Mouse (Mus musculus): ENCODE results near the gene Tnfsf14.

Gene Tnfsf14

GRCm38 (mm10) chr17:57198252-57198651, 4.3 kb upstream of the Tnfsf14 start:
- no peak for DNase-seq

GRCm38 (mm10) chr17:57195326-57196010, 1.5 kb upstream of the Tnfsf14 start:
- no peak for DNase-seq

- no peak for DNase-seq
These were observed 794 bp upstream of the Tnfsf14 start for GRCm38 (mm10) chr17:57194771-57195170.

GRCm38 (mm10) chr17:57188510-57189192, 5.3 kb downstream of the Tnfsf14 start:
- DNase-seq = no peak

DNA sequence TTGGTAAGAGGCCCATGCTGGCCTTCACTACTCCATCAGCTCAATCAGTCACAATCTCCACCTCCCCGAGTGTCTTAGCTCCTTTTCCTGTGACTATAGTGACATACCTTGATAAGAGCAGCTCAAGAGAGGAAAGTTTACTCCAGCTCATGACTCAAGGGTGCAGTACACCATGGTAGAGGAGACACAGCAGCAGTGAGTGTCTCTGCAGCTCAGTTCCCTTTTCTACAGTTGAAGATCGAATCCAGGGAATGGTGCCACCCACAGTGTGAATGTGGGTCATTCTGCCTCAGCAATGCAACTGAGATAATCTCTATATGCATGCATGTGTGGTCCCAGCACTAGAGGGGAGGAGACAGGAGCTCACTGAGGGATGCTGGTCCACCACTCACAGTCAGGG, 8.3 kb downstream of the Tnfsf14 start:
- no peak for DNase-seq

DNA sequence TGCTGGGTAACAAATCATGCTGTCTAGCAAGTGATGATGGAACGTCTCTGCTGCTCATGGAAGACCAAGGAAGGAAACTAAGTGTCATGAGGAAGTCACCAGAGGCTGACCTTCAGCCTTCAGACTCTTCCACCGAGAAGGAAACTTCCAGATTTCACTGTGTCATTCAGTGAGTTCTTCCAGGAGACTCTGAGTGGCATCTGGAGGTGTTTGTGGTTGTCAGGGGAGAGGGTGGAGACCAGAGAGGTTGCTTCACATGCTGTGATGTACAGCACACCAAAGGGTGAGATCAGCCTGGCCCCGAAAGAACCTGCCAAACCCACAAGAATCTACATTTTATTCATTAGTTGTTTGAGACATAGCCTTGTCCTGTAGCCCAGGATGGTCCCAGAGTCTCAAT, 11.1 kb downstream of the Tnfsf14 start:
- no peak for DNase-seq

GRCm38 (mm10) chr17:57180363-57180762, 13.6 kb downstream of the Tnfsf14 start:
- DNase-seq = no peak

DNA sequence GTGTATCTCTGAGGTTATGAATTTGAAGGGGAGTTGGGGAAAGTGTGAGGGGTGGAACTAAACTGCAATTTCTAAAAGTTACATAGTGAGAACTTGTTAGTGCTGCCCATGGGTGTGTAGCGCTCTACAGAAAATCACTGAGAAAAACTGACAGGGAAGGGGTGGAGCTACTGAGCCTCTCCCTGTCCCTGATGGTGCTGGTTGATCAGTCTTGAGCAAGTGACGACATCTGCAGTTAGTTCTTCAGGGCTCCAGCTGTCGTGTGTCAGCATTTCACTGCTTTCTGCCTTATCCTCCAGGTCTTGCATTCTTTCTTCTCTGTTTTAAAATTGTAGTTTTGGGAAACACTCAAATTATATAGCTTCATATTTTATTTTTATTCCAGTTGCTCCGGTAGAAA, 20.6 kb downstream of the Tnfsf14 start:
- no peak for DNase-seq

DNA sequence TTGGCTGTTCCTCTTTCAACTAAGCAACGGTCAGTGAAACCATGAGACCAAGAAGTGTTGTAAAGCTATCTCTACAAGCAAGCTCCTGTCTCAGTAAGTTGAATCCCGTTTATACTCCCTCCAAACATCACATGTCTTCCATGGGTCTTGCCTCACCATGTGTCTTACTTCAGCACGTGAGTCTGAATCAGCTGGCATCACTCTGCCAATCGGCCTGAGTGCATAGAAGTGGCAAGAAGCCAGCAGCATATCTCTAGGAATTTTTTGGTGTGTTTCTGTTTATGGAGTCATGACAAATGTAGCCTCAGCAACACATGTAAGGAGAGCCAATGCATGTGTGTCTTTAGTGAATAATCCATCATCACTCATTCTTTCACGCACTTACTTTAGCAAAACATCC, 21.6 kb downstream of the Tnfsf14 start:
- DNase-seq = no peak

DNA sequence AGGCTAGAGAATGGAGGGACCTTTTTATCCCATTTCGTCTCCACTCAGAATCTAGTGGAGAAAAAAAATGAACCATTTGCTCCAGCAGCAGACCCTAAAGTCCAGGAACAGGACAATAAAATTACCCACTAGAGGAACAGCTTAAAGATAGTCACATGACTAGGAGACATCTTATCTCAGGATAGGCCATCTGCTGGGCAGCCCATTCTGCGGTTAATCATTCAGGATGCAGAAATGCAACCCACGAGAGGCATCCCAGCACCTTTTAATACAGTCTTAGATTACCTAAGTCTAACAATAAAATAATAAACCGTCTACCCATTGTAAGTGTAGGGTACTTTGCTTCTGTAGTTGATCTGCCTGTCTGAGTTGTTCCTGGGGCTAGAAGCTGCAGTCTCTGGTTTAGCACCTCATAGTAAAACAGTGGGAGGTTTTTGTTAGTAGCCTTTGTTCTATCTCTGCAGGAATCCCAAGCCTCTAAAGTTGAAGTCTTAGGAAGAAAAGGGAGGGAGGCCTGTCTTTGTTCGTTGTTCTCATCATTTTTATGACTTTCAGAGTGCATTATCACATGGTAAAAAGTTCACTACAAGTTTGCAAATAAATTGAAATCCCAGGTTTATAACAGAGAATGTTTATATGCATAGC, 23.2 kb downstream of the Tnfsf14 start:
- DNase-seq = no peak

DNA sequence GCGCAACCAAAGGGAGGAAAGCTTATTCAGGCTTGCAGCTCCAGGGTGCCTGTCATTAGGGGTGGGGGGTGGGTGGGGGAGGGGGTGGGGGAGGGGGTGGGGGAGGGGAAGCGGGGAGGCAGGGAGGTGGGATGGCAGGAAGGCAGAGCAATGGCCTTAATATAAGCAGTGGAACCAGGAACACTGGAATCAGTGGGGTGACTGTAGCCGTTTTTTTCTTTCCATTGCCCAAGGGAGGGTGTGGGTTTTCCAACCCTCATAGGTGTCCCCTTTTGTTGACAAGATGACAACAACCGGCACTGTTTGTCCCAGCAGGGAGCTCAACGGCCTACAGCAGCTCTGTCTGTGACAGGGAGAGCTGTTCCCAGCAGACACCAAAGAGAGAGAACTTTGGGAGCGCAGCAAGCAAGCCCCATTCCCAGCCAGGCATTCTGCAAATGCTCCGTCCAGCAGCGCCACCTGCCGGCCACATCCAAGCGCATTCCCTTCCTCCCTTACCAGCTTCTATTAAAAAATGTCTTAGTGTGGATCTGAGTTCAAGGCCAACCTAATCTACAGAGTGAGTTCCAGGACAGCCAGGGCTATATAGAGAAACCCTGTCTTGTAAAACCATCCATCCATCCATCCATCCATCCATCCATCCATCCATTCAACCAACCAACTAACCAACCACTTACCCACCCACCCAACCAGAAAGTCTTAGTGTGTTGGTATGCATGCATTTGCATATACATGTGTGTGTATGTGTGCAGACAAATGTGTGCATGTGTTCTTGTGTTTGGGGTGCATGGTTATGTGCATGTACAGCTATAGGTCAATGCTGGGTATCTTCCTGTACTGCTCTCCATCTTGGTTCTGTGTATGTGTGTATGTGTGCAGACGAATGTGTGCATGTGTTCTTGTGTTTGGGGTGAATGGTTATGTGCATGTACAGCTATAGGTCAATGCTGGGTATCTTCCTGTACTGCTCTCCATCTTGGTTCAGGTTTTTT, 26.9 kb downstream of the Tnfsf14 start:
- DNase-seq = peak; percentile 90

GRCm38 (mm10) chr17:57153787-57154186, 40.2 kb downstream of the Tnfsf14 start:
- DNase-seq = no peak

- DNase-seq = no peak
These were observed 41.0 kb downstream of the Tnfsf14 start for GRCm38 (mm10) chr17:57153006-57153405.

- peak; percentile 22 for DNase-seq
These were observed 44.8 kb downstream of the Tnfsf14 start, which contains the start of gene Cd70 for GRCm38 (mm10) chr17:57148994-57149803. Cd70 (minus strand) TSS chr17:57149777.

DNA sequence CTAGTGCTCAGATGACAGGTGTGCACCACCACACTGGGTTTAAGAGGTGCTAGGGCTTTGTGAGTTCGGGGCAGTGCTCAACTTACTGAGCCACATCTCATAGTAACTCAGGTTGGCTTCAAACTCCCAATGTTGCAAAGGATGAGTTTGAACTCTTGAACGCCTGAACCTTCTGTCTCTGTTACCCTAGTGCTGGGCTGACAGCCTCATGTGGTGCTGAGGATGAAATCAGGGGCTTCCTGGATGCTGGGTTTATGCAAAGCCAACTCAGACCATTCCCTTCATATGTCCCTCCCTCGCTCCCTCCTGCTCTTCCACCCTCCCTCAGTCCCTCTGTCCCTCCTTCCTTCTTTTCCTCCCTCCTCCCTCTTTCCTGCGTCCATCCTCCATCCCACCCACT, 45.6 kb downstream of the Tnfsf14 start:
- DNase-seq = no peak

GRCm38 (mm10) chr17:57145115-57145514, 48.9 kb downstream of the Tnfsf14 start:
- DNase-seq = no peak

DNA sequence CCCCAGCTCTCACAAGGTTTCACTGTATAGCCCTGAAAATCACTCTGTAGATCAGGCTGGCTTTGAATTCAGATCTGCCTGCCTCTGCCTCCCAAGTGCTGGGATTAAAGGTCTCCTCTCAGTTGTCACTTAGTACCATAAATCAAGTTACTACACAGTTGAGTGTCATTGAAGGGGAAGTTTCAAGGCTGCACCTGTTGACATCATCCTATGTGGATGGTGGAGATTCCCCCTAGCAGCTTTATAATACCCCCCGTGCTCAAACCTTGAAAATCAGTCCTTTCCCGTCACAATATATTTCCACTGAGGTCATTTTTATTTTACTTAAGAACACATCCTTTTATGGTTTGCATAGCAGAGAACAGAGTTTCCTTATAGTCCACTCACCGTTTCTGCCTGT, 50.3 kb downstream of the Tnfsf14 start:
- DNase-seq = no peak

- no peak for DNase-seq
These were observed 54.3 kb downstream of the Tnfsf14 start for GRCm38 (mm10) chr17:57139708-57140107.

Measured in cerebellum, adult 8-10 months (tissue).